Mouse (Mus musculus) left cerebral cortex, adult 9 months (tissue): ENCODE measurements around the gene Tcp11l1.

Experiments used
- DNase-seq, 2 experiments: peaks; one replicate each; pipeline ENCODE4 v3.0.0; 2022; ENCODE audit warnings: low spot score in 2 of 2

The Tcp11l1 gene

DNA sequence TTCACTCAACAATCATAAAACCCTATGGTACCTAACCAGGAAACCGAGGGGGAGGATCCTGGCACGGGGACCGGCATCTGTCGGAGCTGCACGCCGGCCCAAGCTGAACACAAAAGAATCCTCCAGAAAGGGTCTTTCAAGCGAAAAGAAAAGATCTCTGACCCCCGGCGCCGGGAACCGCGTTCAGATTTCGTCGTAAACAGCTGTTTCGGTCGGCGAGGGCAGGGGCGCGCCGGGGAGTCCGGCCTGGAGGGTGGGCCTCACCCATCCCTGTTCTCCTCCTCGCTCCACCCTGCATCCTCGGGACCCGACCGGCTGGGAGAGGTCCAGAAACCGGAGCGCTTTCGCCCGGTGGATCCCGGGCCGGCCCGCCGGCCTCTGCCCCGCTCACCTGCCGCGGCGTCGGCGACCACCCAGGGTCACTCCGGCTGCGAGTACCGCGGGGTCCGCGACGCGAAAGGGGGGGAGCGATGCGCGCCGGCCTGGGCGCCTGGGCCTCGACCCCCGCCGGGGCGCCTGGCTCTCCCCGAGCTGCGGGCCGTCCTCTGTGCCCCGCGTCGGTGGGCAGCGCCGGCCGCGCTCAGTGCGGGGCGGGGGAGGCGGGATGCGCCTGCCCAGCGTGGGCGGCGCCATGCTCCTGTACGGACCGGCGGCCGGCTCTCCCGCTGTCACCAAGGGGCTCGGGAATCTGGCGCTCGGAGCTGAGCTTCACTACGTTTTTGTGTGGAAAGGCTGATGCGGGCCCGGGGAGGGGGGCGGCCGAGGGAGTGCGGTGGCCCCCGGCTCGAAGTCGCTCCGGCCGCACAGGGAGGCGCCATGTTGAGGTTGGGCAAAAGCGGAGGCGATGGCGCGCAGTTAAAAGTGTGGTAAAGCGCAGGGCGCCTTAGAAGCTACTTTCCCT lies at the start of gene Tcp11l1:
Tcp11l1 (minus strand) TSS at position 585 of the 901 bp plus-strand sequence.
- peak; percentile 25 to 77 for DNase-seq

DNA sequence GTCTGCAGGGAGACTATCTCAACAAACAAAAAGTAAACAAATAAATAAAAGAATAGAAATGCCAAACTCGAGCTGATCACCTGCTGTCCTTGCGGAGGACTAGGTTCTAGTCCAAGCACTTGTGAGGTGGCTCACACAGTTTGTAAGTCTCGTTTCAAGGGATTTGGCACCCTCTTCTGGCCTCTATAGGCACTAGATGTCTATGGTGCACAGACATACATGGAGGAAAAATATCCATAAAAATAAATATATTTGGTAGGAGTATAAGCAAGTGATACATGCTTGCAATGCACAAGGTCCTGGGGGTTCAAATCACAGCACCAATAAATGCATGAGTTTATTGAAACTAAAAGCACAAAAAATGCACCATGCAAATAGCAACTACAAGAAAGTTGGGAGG lies 38.6 kb upstream of the Tcp11l1 start:
- DNase-seq: no peak

DNA sequence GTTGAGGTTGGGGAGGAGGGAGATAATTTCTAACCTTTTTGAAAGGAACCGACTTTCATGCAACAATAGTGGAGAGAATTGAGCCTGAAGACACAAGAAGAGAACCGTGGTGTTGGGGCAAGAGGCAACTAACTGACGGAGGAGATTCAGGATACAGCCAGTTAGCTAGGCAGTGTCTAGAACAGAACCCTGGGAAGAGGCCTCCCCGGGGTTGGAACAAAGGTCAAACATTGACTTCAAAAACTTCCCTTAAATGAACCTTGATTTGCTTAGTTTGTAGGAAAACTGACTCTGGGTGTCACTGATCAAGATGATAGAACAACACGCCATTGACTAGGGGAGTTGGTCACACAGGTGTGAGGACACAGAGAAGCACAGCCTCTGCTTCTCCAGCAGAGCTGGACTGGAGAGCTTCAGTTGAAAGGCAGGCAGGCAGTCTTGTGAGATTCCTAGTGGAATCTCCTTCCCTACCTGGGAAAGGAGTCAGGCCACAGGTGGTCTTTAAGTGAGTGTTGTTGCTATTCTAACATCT lies 36.7 kb upstream of the Tcp11l1 start:
- no peak for DNase-seq

DNA sequence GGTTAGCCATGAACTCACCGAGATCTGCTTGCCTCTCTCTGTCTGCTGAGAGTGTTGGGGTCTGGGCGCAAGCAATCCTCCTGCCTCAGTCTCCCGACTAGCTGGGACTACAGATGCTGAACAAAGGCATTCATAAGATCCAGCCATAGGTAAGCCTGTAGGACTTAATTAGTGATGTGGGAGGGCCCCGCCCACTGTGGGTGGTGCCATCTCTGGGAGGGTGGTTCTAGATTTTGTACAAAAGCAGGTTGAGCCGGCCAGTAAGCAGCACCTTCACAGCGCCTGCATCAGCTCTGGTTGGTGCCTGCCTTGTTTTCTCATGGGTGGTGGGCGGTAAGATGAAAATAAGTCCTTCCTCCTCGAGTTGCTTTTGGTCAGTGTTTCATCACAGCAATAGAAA lies 34.3 kb upstream of the Tcp11l1 start:
- DNase-seq: no peak

DNA sequence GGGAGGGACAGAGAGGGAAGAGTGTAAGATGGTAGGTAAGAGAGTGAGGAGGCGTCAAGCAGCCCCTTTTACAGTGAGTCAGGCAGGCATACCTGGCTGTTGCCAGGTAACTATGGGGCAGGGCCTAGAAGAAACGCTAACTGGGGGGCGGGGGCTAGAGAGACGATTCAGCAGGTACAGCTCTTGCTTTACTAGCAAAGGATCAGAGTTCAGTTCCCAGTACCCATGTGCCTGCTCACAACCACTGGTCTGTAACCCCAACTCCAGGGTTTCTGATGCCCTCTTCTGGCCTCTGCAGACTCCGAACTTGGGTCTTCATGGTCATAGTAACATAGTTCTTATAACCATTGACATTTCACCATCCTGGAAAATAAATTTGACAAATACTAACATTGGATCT lies 32.0 kb upstream of the Tcp11l1 start:
- DNase-seq: no peak

DNA sequence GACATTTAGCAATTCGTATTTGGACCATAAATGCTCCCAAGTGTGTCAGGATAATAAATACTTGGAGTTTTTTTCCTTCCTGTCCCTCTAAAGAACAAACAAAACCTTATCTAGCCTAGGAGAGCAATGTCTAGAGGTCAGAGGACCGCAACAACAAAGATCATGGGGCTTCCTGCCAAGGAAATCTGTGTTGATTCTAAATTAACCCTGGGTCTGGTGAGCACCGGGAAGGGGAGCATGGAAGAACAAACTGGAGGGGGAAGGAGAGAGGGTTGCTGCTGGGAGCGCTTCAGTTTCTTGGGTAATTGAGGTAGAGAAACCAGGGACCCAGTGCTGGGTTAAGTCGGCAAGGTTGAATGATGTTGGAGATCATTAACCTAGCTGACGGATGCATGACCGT lies 31.2 kb upstream of the Tcp11l1 start:
- DNase-seq: no peak

DNA sequence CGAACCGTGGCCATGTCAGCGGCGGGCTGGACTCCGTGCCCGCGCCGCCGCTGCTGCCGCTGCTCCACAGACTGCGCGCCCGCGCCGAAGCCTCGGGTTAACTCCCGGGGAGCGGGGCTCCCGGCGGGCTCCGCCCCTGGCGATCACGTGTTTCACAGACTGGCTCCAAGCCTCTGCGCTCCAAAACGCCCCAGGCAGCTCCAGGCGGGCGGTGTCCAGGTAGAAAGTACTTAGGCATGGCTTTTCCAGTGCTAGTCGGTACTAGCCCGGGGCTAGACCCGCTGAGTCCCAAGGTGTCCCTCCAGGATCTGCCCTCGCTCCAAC lies 30.7 kb upstream of the Tcp11l1 start, which contains the start of gene Depdc7:
Depdc7 (minus strand) TSS at position 138 of the 324 bp plus-strand sequence.
- peak; percentile 55 to 77 for DNase-seq

DNA sequence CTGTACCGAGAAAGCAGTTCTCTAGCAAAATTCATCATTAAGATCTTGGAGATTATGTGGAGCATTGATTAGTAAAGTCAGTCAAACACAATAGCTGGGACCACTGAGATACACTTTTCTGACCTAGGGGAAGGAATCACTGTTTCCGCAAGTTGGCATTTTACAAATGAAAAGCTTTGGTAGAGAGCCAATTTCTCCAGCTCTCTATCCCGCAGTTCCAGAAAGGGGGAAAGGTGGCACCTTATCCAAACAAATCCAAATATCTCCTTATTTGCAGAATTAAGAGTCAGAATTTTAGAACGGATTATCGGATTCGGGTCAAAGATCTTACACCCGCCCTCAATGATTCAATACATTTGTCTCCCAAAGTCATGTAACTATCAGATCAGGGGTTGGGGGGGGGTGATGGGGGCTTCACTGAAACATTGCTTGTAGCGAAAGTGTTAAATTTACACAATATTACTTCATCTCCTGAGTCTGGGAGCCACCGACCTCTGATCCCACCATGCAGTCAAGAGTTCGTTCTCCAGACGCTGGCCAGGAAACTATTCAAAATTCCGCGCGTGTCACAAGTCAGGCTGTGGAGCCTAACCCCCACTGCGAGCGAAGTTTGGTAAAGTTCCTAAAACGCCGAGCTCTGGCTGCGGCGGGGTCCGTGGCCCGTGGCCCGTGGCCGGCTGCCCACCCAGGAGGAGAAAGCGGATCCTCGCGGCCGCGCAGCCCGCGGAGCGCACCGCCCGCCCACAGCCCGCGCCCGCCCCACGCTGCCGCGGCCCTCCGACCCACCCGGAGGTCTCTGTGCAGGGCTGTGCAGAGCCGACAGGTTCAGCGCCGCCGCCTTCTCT lies 30.1 kb upstream of the Tcp11l1 start:
- DNase-seq: no peak

DNA sequence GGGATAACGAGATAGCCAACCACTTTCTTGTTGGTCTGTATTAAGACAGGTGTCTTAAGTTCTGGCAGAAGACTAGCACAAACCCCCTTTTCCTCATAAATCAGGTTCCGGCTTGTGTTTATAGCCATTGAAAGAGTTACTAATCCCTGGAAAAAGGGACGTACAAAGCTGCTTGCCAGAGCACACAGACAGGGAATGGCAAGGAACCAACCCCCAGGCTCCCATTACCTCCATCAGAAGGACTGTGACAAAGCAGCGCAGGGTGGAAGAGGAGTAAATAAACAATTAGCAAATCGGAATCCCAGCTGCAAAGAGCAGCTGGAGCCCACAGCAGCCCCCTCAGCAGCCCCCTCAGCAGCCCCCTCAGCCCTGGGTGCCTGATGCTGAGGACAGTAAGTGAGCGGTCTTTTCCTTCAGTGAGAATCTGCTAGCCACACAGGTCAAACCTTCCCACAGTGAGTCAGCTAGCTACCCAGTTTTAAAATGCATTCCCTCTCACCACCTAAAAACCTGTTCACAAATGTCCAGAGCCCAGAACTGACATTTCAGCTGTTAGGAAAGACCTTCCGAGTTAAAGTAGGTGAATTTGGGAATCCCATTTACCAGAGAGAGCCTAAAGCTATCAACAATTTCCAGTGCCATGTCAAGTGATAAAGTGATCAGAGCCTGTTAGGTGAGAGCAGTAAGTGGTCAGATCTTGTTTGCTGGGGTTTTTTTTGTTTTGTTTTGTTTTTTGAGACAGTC lies 29.2 kb upstream of the Tcp11l1 start:
- no peak for DNase-seq

DNA sequence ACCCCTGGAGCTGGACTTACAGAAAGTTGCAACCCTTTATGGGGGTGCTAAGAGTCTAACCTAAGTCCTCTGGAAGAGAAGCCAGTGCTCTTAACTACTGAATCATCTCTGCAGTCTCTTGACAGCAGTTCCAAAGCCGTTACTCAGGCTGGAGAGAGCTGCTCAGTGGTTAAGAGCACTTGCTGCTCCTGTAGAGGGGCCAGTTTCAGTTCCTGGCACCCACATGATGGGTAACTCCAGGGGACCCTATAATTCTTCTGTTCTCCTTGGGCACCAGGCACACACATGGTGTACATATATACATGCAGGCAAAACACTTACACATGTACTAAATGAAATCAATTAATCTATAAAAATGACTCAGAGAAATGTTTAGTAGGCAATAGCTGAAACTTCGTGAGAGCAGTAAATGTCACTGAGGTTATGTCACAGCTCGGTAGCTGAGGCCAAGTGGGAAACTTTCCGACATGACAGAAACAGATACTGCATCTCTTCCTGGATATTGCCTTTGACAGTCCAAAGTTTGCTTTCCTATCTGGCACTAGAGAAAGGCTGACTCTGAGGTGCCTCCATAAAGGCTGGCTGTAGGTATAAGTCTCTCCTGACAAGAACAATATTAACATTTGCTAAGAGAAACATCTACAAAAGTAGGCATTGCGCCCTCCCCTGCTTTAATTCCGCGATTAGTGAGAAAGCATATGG lies 28.4 kb upstream of the Tcp11l1 start:
- DNase-seq: no peak

DNA sequence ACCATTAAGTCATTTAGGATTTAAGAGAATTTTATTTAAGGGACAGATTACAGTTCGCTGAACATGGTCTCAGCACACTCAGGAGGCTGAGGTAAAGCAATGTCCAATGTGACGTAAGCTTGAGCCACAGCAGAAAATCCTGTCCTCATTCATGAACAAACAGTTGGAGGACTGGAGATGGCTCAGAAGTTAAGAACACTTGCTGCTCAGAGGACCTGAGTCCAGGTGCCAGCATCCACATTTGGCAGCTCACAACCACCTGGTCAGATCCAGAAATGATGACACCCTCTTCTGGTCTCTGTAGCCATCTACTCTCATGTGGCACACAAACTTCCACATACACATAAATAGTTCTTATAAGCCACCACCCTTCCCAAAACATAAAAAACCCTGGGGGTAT lies 27.7 kb upstream of the Tcp11l1 start:
- no peak for DNase-seq

DNA sequence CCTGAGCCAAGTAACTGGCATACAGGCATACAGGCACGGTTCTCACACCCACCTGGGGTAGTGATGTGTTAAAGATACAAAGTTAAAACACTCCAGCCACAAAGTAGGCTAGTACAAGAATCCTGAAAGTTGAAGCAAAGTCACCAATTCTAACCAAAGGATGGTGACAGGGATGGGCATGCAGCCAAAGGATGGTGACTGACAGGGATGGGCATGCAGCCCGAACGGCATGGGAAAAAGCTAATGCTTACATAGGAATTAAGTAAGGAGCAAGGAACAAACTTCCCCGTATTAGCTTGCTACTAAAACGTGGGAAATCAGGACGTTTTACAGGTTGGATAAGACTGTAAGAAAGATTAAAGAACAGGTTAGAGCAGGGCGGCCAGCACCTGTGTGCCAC lies 24.3 kb upstream of the Tcp11l1 start:
- no peak for DNase-seq

DNA sequence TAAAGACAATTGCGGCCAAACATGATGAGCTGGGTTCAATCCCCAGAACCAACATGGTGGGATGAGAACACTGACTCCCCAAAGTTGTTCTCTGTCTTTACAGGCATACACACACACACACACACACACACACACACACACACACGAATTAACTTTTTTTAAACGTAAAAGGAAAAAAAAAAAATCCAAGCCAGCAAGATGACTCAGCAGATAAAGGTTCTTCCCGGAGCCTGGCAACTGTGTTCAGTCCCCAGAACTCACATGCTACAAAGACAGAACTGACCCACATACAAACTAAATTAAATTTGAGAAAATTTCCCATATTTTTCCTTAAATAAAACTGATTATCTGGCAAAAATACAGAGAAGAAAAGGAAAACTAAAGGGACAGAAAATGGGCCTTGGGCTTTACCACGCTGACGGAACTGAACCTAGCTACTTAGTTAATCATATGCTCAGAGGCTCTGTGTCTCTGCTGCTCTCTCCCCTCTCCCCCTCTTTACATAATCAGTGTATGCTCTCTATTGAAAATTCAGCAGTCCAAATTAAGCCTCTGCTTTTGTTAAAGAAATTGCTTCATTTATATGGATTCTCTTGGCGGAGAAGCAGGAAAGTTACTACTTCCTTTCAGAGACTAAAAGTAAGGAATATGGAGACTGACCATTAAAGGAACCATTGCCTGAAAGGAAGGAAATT lies 20.7 kb upstream of the Tcp11l1 start:
- no peak for DNase-seq

DNA sequence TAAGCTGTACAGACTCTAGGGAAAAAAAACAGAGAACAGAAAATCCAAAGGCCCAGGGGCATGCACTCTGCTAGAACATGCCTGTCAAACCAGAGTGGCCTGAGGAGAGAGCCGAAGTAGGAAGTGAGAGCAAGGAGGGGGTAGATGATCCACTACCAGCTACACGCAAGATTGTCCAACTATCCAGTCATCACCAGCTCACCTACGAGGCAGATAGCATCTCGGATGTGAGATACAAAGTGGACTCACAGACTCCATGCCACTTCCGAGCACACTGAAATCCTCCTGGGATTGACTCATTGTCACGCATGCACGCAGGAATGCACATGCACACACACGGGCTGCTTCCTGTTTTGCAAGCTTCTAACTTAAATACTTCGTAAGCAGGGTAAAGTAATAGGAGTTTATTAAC lies 20.1 kb upstream of the Tcp11l1 start:
- DNase-seq: no peak

DNA sequence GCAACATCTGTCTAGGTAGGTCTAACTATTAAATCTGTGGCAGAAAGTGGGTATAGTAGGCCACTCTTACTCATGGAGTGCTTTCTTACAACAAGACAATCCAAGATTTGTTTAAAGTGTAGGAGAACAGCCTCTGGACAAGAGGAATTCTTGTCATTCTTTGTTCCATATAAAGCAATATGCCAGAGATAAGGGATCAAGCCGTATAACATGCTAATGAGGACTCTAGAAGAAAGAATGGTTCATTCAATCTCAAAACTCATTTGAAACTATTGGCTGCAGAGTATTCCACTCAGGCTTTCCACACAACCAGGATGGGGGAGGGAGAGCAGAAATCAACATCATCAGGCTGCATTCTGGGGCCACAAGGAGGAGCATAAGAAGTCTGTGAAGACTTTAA lies 15.4 kb upstream of the Tcp11l1 start:
- DNase-seq: no peak

DNA sequence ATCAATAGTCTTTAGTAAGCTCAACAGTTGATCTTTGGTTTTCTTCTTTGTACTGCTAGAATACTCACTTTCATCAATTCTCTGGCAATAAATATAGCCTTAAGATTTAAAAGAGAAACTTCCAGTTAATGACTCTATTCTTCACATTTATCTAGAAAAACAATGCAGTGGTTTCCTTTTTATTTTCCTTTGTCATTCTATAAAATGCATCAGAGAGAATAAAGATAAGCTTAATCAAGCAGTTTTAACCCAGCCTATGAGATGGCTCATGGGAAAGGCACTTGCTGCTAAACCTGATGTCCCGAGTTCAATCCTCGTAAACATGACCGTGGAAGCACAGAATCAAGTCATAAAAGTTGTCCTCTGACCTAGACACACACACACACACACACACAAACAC lies 10.1 kb upstream of the Tcp11l1 start:
- DNase-seq: no peak

DNA sequence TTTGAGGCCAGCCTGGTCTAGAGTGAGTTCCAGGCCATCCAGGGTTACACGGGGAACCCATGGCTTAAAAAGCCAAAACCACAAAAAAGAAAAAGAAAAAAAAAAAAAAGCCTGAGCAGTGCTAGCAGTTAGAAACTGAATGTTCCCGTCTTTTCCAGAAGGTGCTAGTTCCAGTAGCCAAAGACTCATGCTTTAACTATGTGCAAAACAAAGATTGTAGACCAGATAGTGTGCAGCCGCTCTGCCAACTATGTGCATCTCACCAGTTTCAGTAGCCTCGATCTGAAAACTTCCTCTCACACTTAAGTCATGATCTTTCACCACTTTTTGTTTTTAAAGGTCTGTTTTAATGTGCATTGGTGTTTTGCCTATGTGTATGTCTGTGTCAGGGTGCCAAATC lies 5.9 kb upstream of the Tcp11l1 start:
- no peak for DNase-seq

DNA sequence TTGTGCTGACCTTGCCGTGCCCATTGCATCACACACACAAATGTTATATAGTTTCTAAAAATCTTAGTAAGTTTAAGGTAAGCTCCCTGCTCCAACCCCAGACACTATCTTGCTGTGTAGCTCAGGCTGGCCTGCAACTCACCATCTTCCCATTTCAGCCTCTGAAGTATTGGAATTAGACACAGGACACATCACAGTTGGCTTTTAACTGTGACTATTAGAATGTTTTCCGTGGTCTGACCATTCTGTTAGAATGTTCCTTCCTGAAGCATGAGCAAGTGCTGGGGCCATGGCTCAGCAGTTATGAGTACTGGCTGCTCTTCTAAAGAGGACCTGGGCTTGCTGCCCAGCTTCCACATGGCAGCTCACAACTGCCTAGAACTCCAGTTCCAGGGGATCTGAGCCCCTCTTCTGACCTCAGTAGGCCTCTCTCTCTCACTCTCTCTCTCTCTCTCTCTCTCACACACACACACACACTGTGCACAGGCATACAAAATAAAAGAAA lies 5.3 kb upstream of the Tcp11l1 start:
- no peak for DNase-seq

DNA sequence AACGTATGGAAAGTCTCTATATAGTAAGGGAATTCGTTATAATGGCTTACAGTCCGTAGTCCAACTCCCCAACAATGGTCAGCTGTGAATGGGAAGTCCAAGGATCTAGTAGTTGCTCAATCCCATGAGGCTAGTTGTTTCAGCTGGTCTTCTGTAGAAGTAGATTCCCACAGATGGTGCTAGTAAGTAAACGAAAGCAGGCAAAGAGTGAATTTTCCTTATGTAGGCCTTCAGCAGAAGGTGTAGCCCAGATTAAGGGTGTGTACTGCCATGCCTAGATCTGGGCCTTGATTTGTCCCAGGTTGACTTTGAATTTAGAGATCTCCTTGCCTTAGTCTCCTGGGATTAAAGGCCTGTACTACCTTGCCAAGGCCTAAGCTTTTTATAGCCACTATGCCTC lies 4.3 kb upstream of the Tcp11l1 start, which contains the start of gene Pin1rt1:
Pin1rt1 (minus strand) TSS at position 101 of the 400 bp plus-strand sequence.
- no peak for DNase-seq

DNA sequence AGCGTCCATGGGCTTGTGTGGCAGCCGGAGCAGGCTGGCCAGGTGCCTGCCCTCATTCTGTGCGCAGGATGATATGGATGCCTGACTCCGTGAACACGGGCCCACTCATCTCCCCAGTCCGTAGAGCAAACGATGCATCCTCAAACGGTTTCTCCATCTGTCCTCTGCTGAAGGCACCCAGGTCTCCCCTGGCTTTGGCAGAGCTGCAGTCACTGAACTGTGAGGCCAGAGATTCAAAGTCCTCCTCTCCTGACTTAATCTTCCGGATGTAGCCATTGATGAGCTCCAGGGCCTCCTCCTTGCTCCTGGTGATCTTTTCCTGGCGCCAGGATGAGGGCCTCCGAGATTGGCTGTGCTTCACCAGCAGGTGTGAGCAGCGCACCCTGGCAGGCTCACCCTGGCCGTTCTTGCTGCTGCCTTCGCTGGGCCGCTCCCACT lies 2.3 kb upstream of the Tcp11l1 start:
- no peak for DNase-seq

DNA sequence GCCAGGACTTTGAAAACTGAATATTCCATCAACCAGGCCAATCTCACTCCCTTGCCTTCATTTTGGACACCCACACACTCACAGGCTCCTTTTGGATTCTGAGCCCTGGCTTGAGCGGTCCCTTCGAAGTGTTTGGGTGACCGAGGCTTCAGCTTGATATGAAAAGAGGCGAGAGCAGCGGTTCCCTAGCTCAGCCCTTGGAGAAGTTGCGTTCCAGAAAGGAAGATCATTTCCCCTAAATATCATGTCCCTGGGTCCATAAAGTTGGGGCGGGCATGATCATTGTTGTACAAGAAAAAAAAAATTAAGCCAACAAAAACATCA lies 479 bp upstream of the Tcp11l1 start:
- DNase-seq: no peak
